9 mouse cellular contexts compared by ENCODE assay signal in the genomic region with DNA sequence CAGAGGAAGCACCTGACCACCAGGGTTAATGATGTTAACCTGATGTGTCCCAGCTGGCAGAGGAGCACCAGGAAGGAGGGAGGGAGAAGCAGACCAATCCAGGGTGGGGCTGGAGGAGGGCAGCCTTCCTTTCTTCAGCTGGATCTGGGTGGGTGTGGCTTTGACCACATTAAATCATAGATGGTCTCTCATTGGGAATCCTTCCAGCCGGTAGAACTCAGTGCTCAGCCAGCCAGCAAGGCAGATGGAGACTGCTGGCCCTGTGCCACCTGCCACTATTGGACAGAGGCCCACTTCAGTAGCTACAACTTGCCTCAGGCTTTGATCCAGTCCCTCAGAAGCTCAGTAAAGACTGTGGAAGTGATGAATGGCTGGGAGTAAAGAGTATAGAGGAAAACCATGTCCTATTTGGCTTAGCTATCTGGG.
DNase-seq lines count a peak whose midpoint lies in the region; ATAC-seq lines count a peak whose summit lies in the region.
"Had no signal": no experiment of that assay in that cellular context is flagged by ENCODE, and none has a peak within 500 bp of the region (broad histone marks: within the 10 kb centered on the region; RNA-seq: fewer than 3 reads in every experiment).

No protein-coding gene starts in this region.

- ATAC-seq in hindbrain, embryonic 13.5 days (ENCODE audit: low FRiP score), result peak; percentile 81
- ATAC-seq in neural tube, embryonic 13.5 days (ENCODE audit: low read depth), result peak; percentile 84

- no peaks in the 10 kb centered on the region for H3K27me3 ChIP-seq in hindbrain, embryonic 13.5 days
- no peaks in the 10 kb centered on the region for H3K27me3 ChIP-seq in hindbrain, embryonic 10.5 days (ENCODE audit: insufficient read depth, poor library complexity, severe bottlenecking)
- no peaks in the 10 kb centered on the region for H3K27me3 ChIP-seq in neural tube, embryonic 13.5 days

- WGBS in hindbrain, embryonic 13.5 days, result 15% methylated on average over 1 of the region's 1 CpGs
- 54% methylated on average over 1 of the region's 1 CpGs for WGBS in hindbrain, embryonic 10.5 days
- WGBS in neural tube, embryonic 13.5 days, result 11% methylated on average over 1 of the region's 1 CpGs

- peaks cover 9% of the 10 kb centered on the region; the same call in 1 of the 2 replicates for H3K9me3 ChIP-seq in hindbrain, embryonic 13.5 days
- peaks cover 11% of the 10 kb centered on the region for H3K9me3 ChIP-seq in hindbrain, embryonic 10.5 days
- peaks cover 11% of the 10 kb centered on the region for H3K9me3 ChIP-seq in neural tube, embryonic 13.5 days

- no peak for DNase-seq in hindbrain, embryonic 10.5 days (ENCODE audit: low spot score)
- peak; percentile 66 for DNase-seq in brain, adult 2 months (ENCODE audit: low read depth, low spot score)
- peak; percentile 72 for DNase-seq in frontal cortex, postnatal 10 days (ENCODE audit: low spot score in 2 of 2)
- DNase-seq in kidney, postnatal 36 days, result peak; percentile 25 to 62
- no peak for DNase-seq in thymus, postnatal 36 days
- no peak for DNase-seq in thymus, postnatal 0 days (ENCODE audit: low spot score)

- H3K27ac ChIP-seq in hindbrain, embryonic 13.5 days, result peak overlapping the region; percentile 56; the same call in 1 of the 2 replicates
- no peak overlapping the region; the same call in 1 of the 2 replicates for H3K27ac ChIP-seq in hindbrain, embryonic 10.5 days
- H3K27ac ChIP-seq in neural tube, embryonic 13.5 days (replicated peaks), result peak overlapping the region; percentile 50; the same call in 1 of the 2 replicates
- H3K27ac ChIP-seq: liver, embryonic 14.5 days had no signal

- no peaks in the 10 kb centered on the region for H3K4me1 ChIP-seq in hindbrain, embryonic 13.5 days (replicated peaks)
- peaks cover 4% of the 10 kb centered on the region; the same call in 1 of the 2 replicates for H3K4me1 ChIP-seq in hindbrain, embryonic 10.5 days (replicated peaks)
- peaks cover 15% of the 10 kb centered on the region for H3K4me1 ChIP-seq in neural tube, embryonic 13.5 days (replicated peaks)

- H3K4me2 ChIP-seq in hindbrain, embryonic 13.5 days, result no peak overlapping the region
- H3K4me2 ChIP-seq in neural tube, embryonic 13.5 days, result no peak overlapping the region

- H3K9ac ChIP-seq in hindbrain, embryonic 13.5 days, result no peak overlapping the region
- H3K9ac ChIP-seq in neural tube, embryonic 13.5 days, result no peak overlapping the region
- H3K9ac ChIP-seq: liver, embryonic 14.5 days had no signal

- H3K4me3 ChIP-seq in hindbrain, embryonic 13.5 days, result no peak overlapping the region
- H3K4me3 ChIP-seq in hindbrain, embryonic 10.5 days, result no peak overlapping the region
- H3K4me3 ChIP-seq in neural tube, embryonic 13.5 days, result no peak overlapping the region

- no peaks in the 10 kb centered on the region for H3K36me3 ChIP-seq in hindbrain, embryonic 13.5 days
- H3K36me3 ChIP-seq in hindbrain, embryonic 10.5 days, result no peaks in the 10 kb centered on the region
- 0 out of 2 replicates have a peak, but pooled peaks cover 3% of the 10 kb centered on the region for H3K36me3 ChIP-seq in neural tube, embryonic 13.5 days

Comparison
In these comparisons a context has a peak if more than half of its experiments do, and no peak if none do; other contexts are left out.
1. DNase-seq: peak in brain, adult 2 months (single experiment), frontal cortex, postnatal 10 days (2 of 2) and kidney, postnatal 36 days (2 of 2); none in hindbrain, embryonic 10.5 days (single experiment), thymus, postnatal 36 days (0 of 2) and thymus, postnatal 0 days (single experiment).